Mouse (Mus musculus): Measurements from ENCODE around the gene Tcp11l1. TPM values are rescaled to one million over a fixed set of nuclear protein-coding genes. Genes with fewer than 3 reads are reported as not detected.

Gene Tcp11l1
- total and polyA plus RNA-seq, 3 experiments: 3.0 to 8.1 (median 8.0) TPM

GRCm38 (mm10) chr2:104688724-104689123 is 23.2 kb downstream of the Tcp11l1 start:
- intact Hi-C loops (cut with DNase I): loop anchor here (5.0 kb wide), 1 partner anchor 64 kb away; no protein-coding TSS in a partner anchor
- Histone ChIP-seq H3K36me3 (ENCODE audit: control insufficient read depth, insufficient read depth, low read length) (no peaks in the 10 kb centered on the region), H3K27ac (no peak overlapping the region), H3K4me3 (no peak overlapping the region), H3K4me1 (ENCODE audit: control insufficient read depth, insufficient read depth, low read length) (no peaks in the 10 kb centered on the region), H3K27me3 (ENCODE audit: control insufficient read depth, insufficient read depth, low read length) (no peaks in the 10 kb centered on the region), H3K79me2 (replicated peaks; ENCODE audit: control insufficient read depth, insufficient read depth, low read length) (no peaks in the 10 kb centered on the region), H3K9ac (ENCODE audit: low read depth, low read length) (no peak overlapping the region)
- TF ChIP-seq EP300 (IDR thresholded peaks at IDR 0.05; ENCODE audit: insufficient read depth, low read depth, low read length) (no peak), CTCF (IDR thresholded peaks at IDR 0.05) (no peak), POLR2A (IDR thresholded peaks at IDR 0.05; ENCODE audit: insufficient read depth, low read depth, low read length) (no peak)
- DNase-seq: no peak
- WGBS: 77% methylated on average over 8 of the region's 8 CpGs

- 73% methylated on average over 3 of the region's 3 CpGs for WGBS
- no peak overlapping the region for H3K27ac ChIP-seq
- no peak for TF ChIP-seq CTCF (IDR thresholded peaks at IDR 0.05)
- TF ChIP-seq POLR2A (IDR thresholded peaks at IDR 0.05; ENCODE audit: insufficient read depth, low read depth, low read length): no peak
- TF ChIP-seq EP300 (IDR thresholded peaks at IDR 0.05; ENCODE audit: insufficient read depth, low read depth, low read length): no peak
- no peak overlapping the region for H3K9ac ChIP-seq (ENCODE audit: low read depth, low read length)
- intact Hi-C loops (cut with DNase I): loop anchor here (5.0 kb wide), 1 partner anchor 64 kb away; no protein-coding TSS in a partner anchor
- no peak overlapping the region for H3K4me3 ChIP-seq
- H3K4me1 ChIP-seq (ENCODE audit: control insufficient read depth, insufficient read depth, low read length): no peaks in the 10 kb centered on the region
- H3K36me3 ChIP-seq (ENCODE audit: control insufficient read depth, insufficient read depth, low read length): no peaks in the 10 kb centered on the region
- DNase-seq: no peak
- no peaks in the 10 kb centered on the region for H3K27me3 ChIP-seq (ENCODE audit: control insufficient read depth, insufficient read depth, low read length)
- H3K79me2 ChIP-seq (replicated peaks; ENCODE audit: control insufficient read depth, insufficient read depth, low read length): no peaks in the 10 kb centered on the region
Measured at GRCm38 (mm10) chr2:104688321-104688720, 23.6 kb downstream of the Tcp11l1 start.

DNA sequence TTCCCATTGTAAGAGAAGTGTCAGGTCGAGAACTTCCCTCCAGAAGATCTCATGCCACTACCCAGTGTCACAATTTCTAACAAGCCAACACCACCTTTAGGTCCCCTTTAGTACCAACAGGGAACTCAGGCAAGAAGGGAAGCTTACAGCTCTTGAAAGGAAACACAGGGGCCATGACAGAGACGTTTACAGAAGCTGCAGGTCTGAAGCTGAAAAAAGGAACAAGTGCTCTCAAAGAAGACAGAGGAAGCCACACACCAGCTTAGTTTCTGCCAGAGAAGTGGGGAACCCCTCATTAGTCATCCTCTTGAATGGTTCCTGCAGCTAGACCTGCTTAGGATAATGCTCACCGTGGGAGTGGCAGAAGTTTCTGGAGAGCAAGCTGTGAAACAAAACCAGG is 24.7 kb downstream of the Tcp11l1 start:
- TF ChIP-seq EP300 (IDR thresholded peaks at IDR 0.05; ENCODE audit: insufficient read depth, low read depth, low read length) (no peak), CTCF (IDR thresholded peaks at IDR 0.05) (no peak), POLR2A (IDR thresholded peaks at IDR 0.05; ENCODE audit: insufficient read depth, low read depth, low read length) (no peak)
- H3K27ac ChIP-seq: no peak overlapping the region
- H3K4me3 ChIP-seq: no peak overlapping the region
- no peaks in the 10 kb centered on the region for H3K4me1 ChIP-seq (ENCODE audit: control insufficient read depth, insufficient read depth, low read length)
- H3K9ac ChIP-seq (ENCODE audit: low read depth, low read length): no peak overlapping the region
- DNase-seq: no peak
- H3K27me3 ChIP-seq (ENCODE audit: control insufficient read depth, insufficient read depth, low read length): no peaks in the 10 kb centered on the region
- H3K79me2 ChIP-seq (replicated peaks; ENCODE audit: control insufficient read depth, insufficient read depth, low read length): no peaks in the 10 kb centered on the region
- WGBS: 69% methylated on average over 3 of the region's 3 CpGs
- no peaks in the 10 kb centered on the region for H3K36me3 ChIP-seq (ENCODE audit: control insufficient read depth, insufficient read depth, low read length)
- intact Hi-C loops (cut with DNase I): loop anchor here (2.0 to 5.0 kb wide), 2 partner anchors 65 to 544 kb away; no protein-coding TSS in a partner anchor

DNA sequence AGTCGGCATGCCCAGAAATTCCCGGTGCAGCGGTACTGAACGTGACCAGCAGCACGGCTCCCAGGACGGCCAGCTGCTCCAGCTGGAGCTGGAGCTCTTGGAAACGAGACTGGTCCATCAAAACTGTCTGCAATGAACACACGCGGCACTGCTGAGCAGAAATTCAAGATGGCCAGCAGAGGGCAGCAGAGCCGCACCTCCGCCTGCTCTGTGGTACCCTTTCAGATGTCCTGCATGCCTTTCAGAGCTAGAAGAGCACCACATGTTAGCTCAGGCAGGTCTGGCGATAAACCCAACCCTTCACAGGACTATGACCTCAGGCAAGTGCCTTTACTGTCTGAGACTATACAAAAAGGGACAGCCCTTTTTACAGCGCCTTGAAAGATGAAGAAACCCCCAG is 26.6 kb downstream of the Tcp11l1 start:
- H3K9ac ChIP-seq (ENCODE audit: low read depth, low read length): no peak overlapping the region
- H3K4me3 ChIP-seq: no peak overlapping the region
- peak; percentile 97 for TF ChIP-seq CTCF (IDR thresholded peaks at IDR 0.05)
- TF ChIP-seq EP300 (IDR thresholded peaks at IDR 0.05; ENCODE audit: insufficient read depth, low read depth, low read length): peak; percentile 82
- TF ChIP-seq POLR2A (IDR thresholded peaks at IDR 0.05; ENCODE audit: insufficient read depth, low read depth, low read length): no peak
- 6% methylated on average over 13 of the region's 13 CpGs for WGBS
- H3K36me3 ChIP-seq (ENCODE audit: control insufficient read depth, insufficient read depth, low read length): no peaks in the 10 kb centered on the region
- no peaks in the 10 kb centered on the region for H3K4me1 ChIP-seq (ENCODE audit: control insufficient read depth, insufficient read depth, low read length)
- intact Hi-C loops (cut with DNase I): loop anchor here (1.0 to 5.0 kb wide), 2 partner anchors 67 to 89 kb away; no protein-coding TSS in a partner anchor
- peak; percentile 80 to 81 for DNase-seq
- no peaks in the 10 kb centered on the region for H3K27me3 ChIP-seq (ENCODE audit: control insufficient read depth, insufficient read depth, low read length)
- H3K27ac ChIP-seq: no peak overlapping the region
- H3K79me2 ChIP-seq (replicated peaks; ENCODE audit: control insufficient read depth, insufficient read depth, low read length): no peaks in the 10 kb centered on the region

DNA sequence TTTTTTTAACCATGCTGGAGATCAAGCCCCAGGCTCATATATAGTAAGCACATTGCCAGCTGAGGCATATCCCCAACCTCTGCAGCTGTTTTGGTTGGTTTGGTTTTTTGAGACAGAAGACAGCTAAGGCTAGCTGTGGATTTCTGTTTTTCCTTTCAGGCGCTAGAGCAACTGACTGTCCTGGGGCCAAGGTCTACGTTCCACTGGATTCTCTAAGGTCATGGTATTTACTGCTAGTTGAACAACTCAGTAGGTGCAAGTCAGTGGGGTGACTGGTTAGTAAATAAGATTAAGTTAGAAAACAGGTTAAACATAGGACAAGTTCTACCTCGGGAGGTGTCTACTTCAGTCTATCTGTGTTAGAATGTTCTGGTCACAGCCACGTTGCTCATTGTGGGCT is 27.2 kb downstream of the Tcp11l1 start:
- H3K36me3 ChIP-seq (ENCODE audit: control insufficient read depth, insufficient read depth, low read length): no peaks in the 10 kb centered on the region
- no peaks in the 10 kb centered on the region for H3K4me1 ChIP-seq (ENCODE audit: control insufficient read depth, insufficient read depth, low read length)
- H3K4me3 ChIP-seq: no peak overlapping the region
- H3K27me3 ChIP-seq (ENCODE audit: control insufficient read depth, insufficient read depth, low read length): no peaks in the 10 kb centered on the region
- no peak for DNase-seq
- intact Hi-C loops (cut with DNase I): loop anchor here (1.0 to 5.0 kb wide), 2 partner anchors 68 to 90 kb away; no protein-coding TSS in a partner anchor
- no peak overlapping the region for H3K9ac ChIP-seq (ENCODE audit: low read depth, low read length)
- no peak for TF ChIP-seq CTCF (IDR thresholded peaks at IDR 0.05)
- TF ChIP-seq POLR2A (IDR thresholded peaks at IDR 0.05; ENCODE audit: insufficient read depth, low read depth, low read length): no peak
- no peak for TF ChIP-seq EP300 (IDR thresholded peaks at IDR 0.05; ENCODE audit: insufficient read depth, low read depth, low read length)
- no peaks in the 10 kb centered on the region for H3K79me2 ChIP-seq (replicated peaks; ENCODE audit: control insufficient read depth, insufficient read depth, low read length)
- H3K27ac ChIP-seq: no peak overlapping the region
- 84% methylated on average over 4 of the region's 4 CpGs for WGBS

DNA sequence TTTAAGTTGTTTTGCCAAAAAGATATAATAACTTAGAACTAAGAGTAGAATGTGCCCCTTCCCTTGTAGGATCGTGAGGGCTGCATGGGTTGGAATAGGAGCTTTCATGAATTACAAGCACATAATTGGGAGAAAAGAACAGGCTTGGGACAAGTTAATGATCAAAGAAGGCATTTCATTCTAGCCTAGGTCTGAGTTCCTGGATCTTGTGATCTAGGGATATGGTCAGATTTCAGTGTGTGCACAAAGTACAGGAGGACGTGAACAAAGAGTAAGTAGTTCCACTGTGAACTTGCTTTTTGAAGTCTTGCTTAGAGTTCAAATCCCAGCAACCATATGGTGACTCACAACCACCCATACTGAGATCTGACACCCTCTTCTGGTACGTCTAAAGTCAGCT is 34.6 kb downstream of the Tcp11l1 start:
- no peak overlapping the region for H3K9ac ChIP-seq (ENCODE audit: low read depth, low read length)
- 82% methylated on average over 3 of the region's 3 CpGs for WGBS
- DNase-seq: no peak
- no peak overlapping the region for H3K4me3 ChIP-seq
- H3K36me3 ChIP-seq (ENCODE audit: control insufficient read depth, insufficient read depth, low read length): no peaks in the 10 kb centered on the region
- no peak overlapping the region for H3K27ac ChIP-seq
- no peaks in the 10 kb centered on the region for H3K79me2 ChIP-seq (replicated peaks; ENCODE audit: control insufficient read depth, insufficient read depth, low read length)
- no peak for TF ChIP-seq EP300 (IDR thresholded peaks at IDR 0.05; ENCODE audit: insufficient read depth, low read depth, low read length)
- TF ChIP-seq CTCF (IDR thresholded peaks at IDR 0.05): no peak
- TF ChIP-seq POLR2A (IDR thresholded peaks at IDR 0.05; ENCODE audit: insufficient read depth, low read depth, low read length): no peak
- intact Hi-C loops (cut with DNase I): no loop called here
- no peaks in the 10 kb centered on the region for H3K4me1 ChIP-seq (ENCODE audit: control insufficient read depth, insufficient read depth, low read length)
- no peaks in the 10 kb centered on the region for H3K27me3 ChIP-seq (ENCODE audit: control insufficient read depth, insufficient read depth, low read length)
